Mouse (Mus musculus) E14TG2a.4 (cell line): ENCODE results near the gene Ldlrap1.

Experiments
- H3K27me3 ChIP-seq: 2 replicates; pipeline ENCODE4 v1.6.1; 2014; ENCODE audit warnings: low read length, control low read depth; ENCODE audit not compliant: insufficient read depth
- H3K36me3 ChIP-seq: 2 replicates; pipeline ENCODE4 v1.6.1; 2014; ENCODE audit warnings: low read length, control low read depth; ENCODE audit not compliant: insufficient read depth
- H3K4me1 ChIP-seq: replicated peaks from 2 replicates; pipeline ENCODE4 v1.6.1; 2014; ENCODE audit warnings: low read depth, low read length, control low read depth
- H3K4me3 ChIP-seq: replicated peaks from 2 replicates; pipeline ENCODE4 v1.5.1; 2014; ENCODE audit warnings: mild to moderate bottlenecking, low read length
- H3K9me3 ChIP-seq: 2 replicates; pipeline ENCODE4 v1.6.1; 2014; ENCODE audit warnings: low read length, control low read depth
- CTCF ChIP-seq: conservative IDR thresholded peaks from 2 replicates; pipeline ENCODE4 v1.5.1; 2014; ENCODE audit warnings: low read length
- NANOG ChIP-seq: IDR thresholded peaks from 2 replicates; pipeline ENCODE4 v1.6.1; 2014; ENCODE audit warnings: borderline replicate concordance, low read length, mixed read lengths
- POU5F1 ChIP-seq: IDR thresholded peaks from 2 replicates; pipeline ENCODE4 v1.6.1; 2014; ENCODE audit warnings: low read length, borderline replicate concordance

Gene Ldlrap1

DNA sequence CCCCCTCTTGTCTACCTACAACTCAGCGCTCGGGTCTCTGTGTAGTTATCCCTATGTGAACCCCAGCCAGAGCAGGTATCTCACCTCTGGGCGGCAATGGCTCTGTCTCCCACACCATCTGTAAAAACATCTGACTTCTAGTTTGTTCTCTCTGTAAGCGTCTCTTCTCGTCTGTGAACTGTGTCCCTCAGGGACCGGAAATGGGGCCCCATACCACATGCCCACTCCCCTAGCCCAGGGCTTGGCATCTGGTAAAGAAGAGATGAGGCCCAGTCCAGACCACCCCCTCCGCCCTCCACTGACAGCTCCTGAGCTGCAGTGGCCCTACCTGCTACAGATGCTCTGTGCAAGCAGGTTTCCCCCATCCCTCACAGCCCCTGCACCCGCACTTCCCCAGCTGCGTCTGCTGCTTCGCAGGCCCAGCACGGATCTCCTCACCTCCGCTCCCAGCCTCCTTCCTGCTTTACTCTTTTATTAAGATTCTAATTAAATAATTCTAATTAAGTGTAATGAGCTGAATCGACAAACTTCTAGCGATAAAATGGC is 30.4 kb downstream of the Ldlrap1 start:
- TF ChIP-seq NANOG (no peak), POU5F1 (no peak), CTCF (no peak)
- no peaks in the 10 kb centered on the region for H3K9me3 ChIP-seq

DNA sequence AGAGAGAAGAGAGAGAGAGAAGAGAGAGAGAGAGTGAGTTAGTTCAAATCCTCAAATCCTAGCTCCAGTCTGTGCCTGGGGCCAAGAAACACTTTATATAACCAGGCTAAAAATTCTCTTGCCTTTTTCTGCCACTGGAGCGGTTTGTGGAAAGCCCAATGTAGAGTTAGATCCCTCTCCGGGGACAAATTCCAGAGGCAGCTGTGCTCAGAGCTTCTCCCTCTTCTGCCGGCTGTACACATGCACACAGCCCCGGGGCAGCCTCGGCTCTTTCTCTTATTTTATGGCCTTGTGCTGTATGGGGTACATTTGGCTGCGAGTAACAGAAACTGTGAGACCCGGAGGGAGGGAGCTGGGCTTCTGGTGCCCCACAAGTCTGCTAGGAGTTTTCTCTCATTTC is 31.7 kb downstream of the Ldlrap1 start:
- Histone ChIP-seq H3K9me3 (no peaks in the 10 kb centered on the region), H3K27me3 (peaks cover 38% of the 10 kb centered on the region), H3K36me3 (no peaks in the 10 kb centered on the region), H3K4me3 (no peak overlapping the region; the same call in 1 of the 2 replicates), H3K4me1 (peaks cover 74% of the 10 kb centered on the region)
- no peak for TF ChIP-seq CTCF
- no peak for TF ChIP-seq POU5F1
- no peak for TF ChIP-seq NANOG

More for the DNA sequence above, 30.4 kb downstream of the Ldlrap1 start:
- Histone ChIP-seq H3K36me3 (no peaks in the 10 kb centered on the region), H3K27me3 (peaks cover 25% of the 10 kb centered on the region), H3K4me1 (peaks cover 69% of the 10 kb centered on the region), H3K4me3 (no peak overlapping the region)

DNA sequence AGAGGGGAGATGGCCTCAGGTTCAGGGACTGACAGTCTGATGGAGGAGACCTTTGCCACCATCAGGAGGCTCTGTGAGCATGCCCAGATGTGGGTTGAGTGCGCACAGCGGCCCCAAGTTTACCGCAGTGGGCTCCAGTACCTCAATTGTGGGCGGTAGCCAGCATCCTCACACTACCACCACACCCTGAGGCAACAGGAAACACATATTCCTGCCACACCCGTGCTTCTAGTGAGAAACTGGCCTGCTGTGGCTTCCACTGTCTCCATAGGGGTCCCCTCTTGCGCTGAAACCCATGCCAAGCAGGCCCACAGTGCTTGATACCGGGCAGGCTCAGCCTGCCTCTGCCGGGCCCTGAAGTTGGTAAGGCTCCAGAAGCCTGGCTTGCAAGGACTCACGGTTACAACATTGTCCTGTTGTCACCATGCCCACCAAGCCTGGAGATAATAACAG is 33.2 kb downstream of the Ldlrap1 start:
- peaks cover 83% of the 10 kb centered on the region for H3K4me1 ChIP-seq
- H3K36me3 ChIP-seq: no peaks in the 10 kb centered on the region
- H3K27me3 ChIP-seq: peaks cover 42% of the 10 kb centered on the region
- no peaks in the 10 kb centered on the region for H3K9me3 ChIP-seq
- peak overlapping the region; percentile 62 for H3K4me3 ChIP-seq
- TF ChIP-seq CTCF: no peak

DNA sequence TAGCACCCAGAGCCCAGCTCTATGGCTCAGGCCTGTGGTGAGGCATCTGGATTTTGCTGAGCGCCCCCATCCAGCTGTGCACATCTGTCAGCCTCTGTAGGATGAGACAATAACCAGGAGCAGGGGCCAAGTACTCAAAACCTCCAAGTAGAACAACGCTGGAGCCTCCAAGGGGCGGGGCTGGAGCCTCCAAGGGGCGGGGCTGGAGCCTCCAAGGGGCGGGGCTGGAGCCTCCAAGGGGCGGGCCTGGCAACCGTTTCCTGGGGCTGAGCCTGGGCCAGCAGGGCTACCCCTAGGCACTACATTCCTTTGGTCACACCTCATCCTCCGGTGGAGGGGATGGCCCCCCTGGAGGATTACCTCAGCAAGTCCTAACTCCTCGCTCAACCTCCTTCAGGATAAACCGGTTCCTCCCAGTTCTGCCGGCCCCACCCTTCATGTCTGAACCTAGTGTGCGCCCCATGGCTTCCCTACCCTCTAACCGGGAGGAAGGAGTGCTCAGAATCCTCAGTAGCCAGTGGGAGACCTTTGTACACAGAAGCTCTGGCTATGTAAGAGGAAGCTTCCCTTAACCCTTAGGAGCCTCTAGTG is 33.7 kb downstream of the Ldlrap1 start:
- Histone ChIP-seq H3K9me3 (no peaks in the 10 kb centered on the region), H3K36me3 (no peaks in the 10 kb centered on the region), H3K4me3 (peak overlapping the region; percentile 62), H3K27me3 (peaks cover 45% of the 10 kb centered on the region), H3K4me1 (peaks cover 86% of the 10 kb centered on the region)
- TF ChIP-seq POU5F1 (no peak), CTCF (no peak), NANOG (peak; percentile 54; the same call in 1 of the 2 replicates)

DNA sequence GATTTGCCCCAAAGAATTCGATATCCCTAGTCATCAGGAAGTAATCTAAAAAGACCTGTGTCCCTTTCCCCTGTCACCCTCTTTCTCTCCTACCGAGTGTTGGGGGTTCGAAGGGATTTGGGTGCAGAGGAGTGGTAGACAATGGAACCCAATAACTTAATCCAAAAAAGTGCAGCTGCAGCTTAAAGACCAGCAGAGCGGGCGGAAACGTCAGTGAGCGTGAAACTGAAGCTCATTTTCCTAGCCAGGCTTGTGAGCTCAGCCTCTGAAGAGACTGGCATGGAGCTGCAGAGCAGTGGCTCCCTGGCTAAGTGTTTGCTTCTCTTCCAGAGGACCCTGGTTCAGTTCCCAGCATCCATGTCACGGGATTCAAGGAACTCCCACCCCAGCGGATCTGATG is 34.5 kb downstream of the Ldlrap1 start:
- Histone ChIP-seq H3K36me3 (no peaks in the 10 kb centered on the region), H3K27me3 (peaks cover 52% of the 10 kb centered on the region), H3K4me1 (peaks cover 91% of the 10 kb centered on the region), H3K9me3 (no peaks in the 10 kb centered on the region), H3K4me3 (peak overlapping the region; percentile 54; the same call in 1 of the 2 replicates)
- TF ChIP-seq POU5F1 (no peak), CTCF (no peak), NANOG (no peak)

DNA sequence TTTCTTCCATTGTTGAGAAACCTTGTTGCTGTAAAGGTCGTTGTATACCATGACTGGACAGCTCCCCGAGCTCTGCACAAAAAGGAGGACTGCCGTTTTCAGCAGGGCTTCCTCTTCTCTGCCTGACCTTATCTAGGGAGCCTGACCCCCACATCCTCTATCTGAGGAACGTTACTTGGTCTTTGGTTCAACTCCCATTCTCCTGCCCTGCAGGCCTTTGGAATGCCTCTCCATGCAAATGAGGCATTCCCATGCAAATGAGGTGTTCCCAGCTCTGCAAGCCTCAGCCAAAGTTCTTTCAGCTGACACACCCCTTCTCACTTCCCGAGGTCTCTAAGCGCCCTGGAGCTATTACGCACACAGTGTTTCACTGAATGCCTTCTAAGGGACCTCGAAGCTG is 37.7 kb downstream of the Ldlrap1 start:
- TF ChIP-seq CTCF: no peak
- TF ChIP-seq POU5F1: no peak
- 0 out of 2 replicates have a peak, but pooled peaks have one; percentile 21 for TF ChIP-seq NANOG
- Histone ChIP-seq H3K36me3 (no peaks in the 10 kb centered on the region), H3K9me3 (no peaks in the 10 kb centered on the region), H3K4me3 (no peak overlapping the region; the same call in 1 of the 2 replicates), H3K27me3 (peaks cover 48% of the 10 kb centered on the region), H3K4me1 (peaks cover 80% of the 10 kb centered on the region)

DNA sequence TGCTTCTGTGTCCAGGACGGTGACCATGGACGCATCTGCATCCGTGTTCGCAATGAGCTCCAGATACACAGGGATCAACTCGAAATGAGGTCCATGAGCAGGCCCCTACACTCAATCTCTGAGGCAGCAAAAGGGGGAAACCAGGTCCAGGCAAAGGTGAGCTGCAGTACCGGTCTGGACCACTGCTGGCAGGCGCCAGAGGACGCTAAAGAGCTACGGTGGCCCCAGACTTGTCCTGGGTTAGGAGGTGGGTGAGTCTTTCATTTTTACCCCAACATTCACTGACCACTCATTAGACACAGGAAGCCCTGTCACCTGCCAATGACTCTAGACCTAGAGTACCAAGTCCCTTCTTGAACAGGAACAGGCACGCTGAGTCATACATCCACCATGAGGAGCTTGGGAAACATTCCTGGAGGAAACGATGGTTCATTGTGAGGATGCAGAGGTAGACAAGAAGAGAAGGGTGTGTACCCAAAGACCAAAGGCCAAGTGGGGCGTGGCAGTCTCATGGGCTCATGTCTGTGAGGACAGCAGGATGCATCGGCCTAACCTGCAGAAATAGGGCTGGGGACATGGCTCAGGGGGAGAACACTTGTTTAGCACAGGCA is 42.0 kb downstream of the Ldlrap1 start:
- H3K27me3 ChIP-seq: peaks cover 26% of the 10 kb centered on the region
- peaks cover 58% of the 10 kb centered on the region for H3K4me1 ChIP-seq
- no peaks in the 10 kb centered on the region for H3K36me3 ChIP-seq
- TF ChIP-seq CTCF: peak; percentile 70
- no peak for TF ChIP-seq NANOG
- peak overlapping the region; percentile 30; the same call in 1 of the 2 replicates for H3K4me3 ChIP-seq
- no peaks in the 10 kb centered on the region for H3K9me3 ChIP-seq

DNA sequence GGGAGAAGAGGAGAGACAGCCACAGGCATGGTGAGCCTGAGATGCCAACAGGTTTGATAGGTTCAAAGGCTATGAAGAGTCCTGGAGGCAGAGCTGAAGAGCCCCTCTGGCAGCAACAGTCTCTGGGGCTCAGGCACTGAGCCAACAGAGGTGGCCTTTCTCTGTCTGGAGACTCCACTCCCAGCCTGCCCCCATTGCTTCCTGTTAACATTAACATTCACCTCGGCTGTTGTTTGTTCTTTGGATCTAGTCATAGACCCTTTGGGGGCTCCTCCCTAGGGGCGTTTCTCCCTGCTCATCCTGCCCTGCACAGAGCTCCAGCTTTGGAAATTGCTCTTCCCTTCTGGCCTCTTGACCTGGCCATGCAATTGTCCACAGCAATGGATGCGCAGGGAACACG is 42.9 kb downstream of the Ldlrap1 start:
- peaks cover 49% of the 10 kb centered on the region for H3K4me1 ChIP-seq
- TF ChIP-seq CTCF (no peak), NANOG (no peak), POU5F1 (no peak)
- no peaks in the 10 kb centered on the region for H3K36me3 ChIP-seq
- H3K4me3 ChIP-seq: peak overlapping the region; percentile 30; the same call in 1 of the 2 replicates
- peaks cover 25% of the 10 kb centered on the region for H3K27me3 ChIP-seq
- no peaks in the 10 kb centered on the region for H3K9me3 ChIP-seq

DNA sequence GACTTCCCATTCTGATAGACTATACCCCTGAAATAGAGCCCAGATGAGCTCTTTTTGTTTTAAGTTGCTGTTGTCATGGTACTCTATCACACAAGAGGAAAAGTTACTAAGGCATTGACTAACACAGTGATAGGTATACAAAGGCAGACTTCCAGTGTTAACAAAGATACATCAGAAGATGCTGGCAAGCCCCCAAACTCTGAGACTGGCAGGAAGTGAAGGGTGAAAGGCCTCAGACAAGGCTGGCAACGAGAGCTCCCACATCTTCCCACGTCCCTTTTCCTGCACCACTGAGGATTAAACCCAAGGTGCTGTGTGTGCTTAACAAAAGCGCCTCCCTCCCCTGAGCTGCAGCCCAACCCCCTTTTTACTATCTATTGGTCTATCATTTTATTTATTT is 44.6 kb downstream of the Ldlrap1 start:
- TF ChIP-seq NANOG (no peak), CTCF (no peak), POU5F1 (no peak)

More for the DNA sequence above, 44.6 kb downstream of the Ldlrap1 start:
- H3K27me3 ChIP-seq: peaks cover 13% of the 10 kb centered on the region
- no peak overlapping the region for H3K4me3 ChIP-seq
- H3K4me1 ChIP-seq: peaks cover 36% of the 10 kb centered on the region
- no peaks in the 10 kb centered on the region for H3K36me3 ChIP-seq
- H3K9me3 ChIP-seq: no peaks in the 10 kb centered on the region
